Mouse (Mus musculus) embryonic stem cell, embryonic (primary cell): ENCODE measurements around the gene Nav2.

Source experiments
- CTCF ChIA-PET, 4 experiments: fragments of 300-600 bp in 2 of 4; fragments of 350-600 bp in 2 of 4; sonication (Branson Sonifier 250); formaldehyde crosslinking; loops; one replicate each; lab custom pipeline; 2022; ENCODE audit warnings: inconsistent platforms in 2 of 4; lab: Charles Lee
- POLR2A ChIA-PET, 4 experiments: fragments of 300-600 bp in 2 of 4; fragments of 350-600 bp in 2 of 4; sonication (Branson Sonifier 250); formaldehyde crosslinking; loops; one replicate each; lab custom pipeline; 2022; ENCODE audit warnings: antibody characterized with exemption in 4 of 4, inconsistent platforms in 1 of 4; lab: Charles Lee

Gene Nav2

GRCm38 (mm10) chr7:49010739-49011138 is 102.2 kb downstream of the Nav2 start:
- ChIA-PET POLR2A (no interaction called here), CTCF (no interaction called here)

GRCm38 (mm10) chr7:49012027-49012426 is 103.5 kb downstream of the Nav2 start:
- POLR2A ChIA-PET = no interaction called here
- CTCF ChIA-PET = interaction anchor here (0.5 to 1.0 kb wide), 7 partner anchors 10 to 1150 kb away, joined by 3 to 5 read pairs (median 4); no protein-coding TSS in a partner anchor

GRCm38 (mm10) chr7:49014480-49014879 is 106.0 kb downstream of the Nav2 start:
- POLR2A ChIA-PET = no interaction called here

GRCm38 (mm10) chr7:49015297-49015696 is 106.8 kb downstream of the Nav2 start:
- CTCF ChIA-PET = no interaction called here
- POLR2A ChIA-PET = no interaction called here

More at GRCm38 (mm10) chr7:49014480-49014879, 106.0 kb downstream of the Nav2 start:
- CTCF ChIA-PET = no interaction called here

- POLR2A ChIA-PET = no interaction called here
- CTCF ChIA-PET = no interaction called here
These were observed 107.6 kb downstream of the Nav2 start for GRCm38 (mm10) chr7:49016088-49016487.

GRCm38 (mm10) chr7:49017794-49018193 is 109.3 kb downstream of the Nav2 start:
- ChIA-PET CTCF (no interaction called here), POLR2A (interaction anchor here in 1 of 4 experiments (0.6 kb wide), 1 partner anchor 282 kb away, joined by 3 read pairs; no protein-coding TSS in a partner anchor)

GRCm38 (mm10) chr7:49018478-49018914 is 110.0 kb downstream of the Nav2 start:
- POLR2A ChIA-PET = interaction anchor here in 1 of 4 experiments (0.6 to 0.7 kb wide), 2 partner anchors 139 to 282 kb away, joined by 3 to 4 read pairs; no protein-coding TSS in a partner anchor
- CTCF ChIA-PET = no interaction called here

GRCm38 (mm10) chr7:49025026-49025815 is 116.7 kb downstream of the Nav2 start:
- POLR2A ChIA-PET = interaction anchor here in 1 of 4 experiments (0.6 kb wide), 1 partner anchor 51 kb away, joined by 3 read pairs; no protein-coding TSS in a partner anchor
- CTCF ChIA-PET = no interaction called here

- ChIA-PET POLR2A (no interaction called here), CTCF (no interaction called here)
These were observed 117.5 kb downstream of the Nav2 start for GRCm38 (mm10) chr7:49025991-49026390.

GRCm38 (mm10) chr7:49026466-49026865 is 118.0 kb downstream of the Nav2 start:
- CTCF ChIA-PET = interaction anchor here in 1 of 4 experiments (0.6 kb wide), 1 partner anchor 273 kb away, joined by 4 read pairs; no protein-coding TSS in a partner anchor
- POLR2A ChIA-PET = no interaction called here

- CTCF ChIA-PET = interaction anchor here in 1 of 4 experiments (0.7 kb wide), 1 partner anchor 96 kb away, joined by 3 read pairs; no protein-coding TSS in a partner anchor
- POLR2A ChIA-PET = no interaction called here
These were observed 120.9 kb downstream of the Nav2 start for GRCm38 (mm10) chr7:49029282-49030012.

- POLR2A ChIA-PET = no interaction called here
- CTCF ChIA-PET = no interaction called here
These were observed 123.7 kb downstream of the Nav2 start for GRCm38 (mm10) chr7:49032216-49032615.

- POLR2A ChIA-PET = no interaction called here
- CTCF ChIA-PET = no interaction called here
These were observed 125.7 kb downstream of the Nav2 start for GRCm38 (mm10) chr7:49034253-49034652.

- ChIA-PET CTCF (no interaction called here), POLR2A (no interaction called here)
These were observed 131.6 kb downstream of the Nav2 start for GRCm38 (mm10) chr7:49040163-49040562.

GRCm38 (mm10) chr7:49041334-49042070 is 133.0 kb downstream of the Nav2 start:
- CTCF ChIA-PET = no interaction called here
- POLR2A ChIA-PET = no interaction called here

GRCm38 (mm10) chr7:49045499-49046346 is 137.2 kb downstream of the Nav2 start:
- ChIA-PET POLR2A (no interaction called here), CTCF (no interaction called here)

- ChIA-PET POLR2A (no interaction called here), CTCF (no interaction called here)
These were observed 138.0 kb downstream of the Nav2 start for GRCm38 (mm10) chr7:49046347-49046989.

GRCm38 (mm10) chr7:49047336-49047735 is 138.8 kb downstream of the Nav2 start:
- ChIA-PET POLR2A (interaction anchor here in 1 of 4 experiments (0.7 kb wide), 1 partner anchor 14 kb away, joined by 3 read pairs; no protein-coding TSS in a partner anchor), CTCF (interaction anchor here in 1 of 4 experiments (0.6 to 1.0 kb wide), 2 partner anchors 119 to 204 kb away, joined by 3 to 4 read pairs; no protein-coding TSS in a partner anchor)
